Mouse (Mus musculus) T-helper 1 cell (primary cell): ENCODE data around the gene Hsd17b12.

Source experiments
- in situ Hi-C: fragments of 300-600 bp; cut with MboI, MseI; formaldehyde crosslinking; loops from one replicate; pipeline ENCODE4 v1.15.1; 2025; ENCODE audit warnings: high pct_unique_total_duplicates

Hsd17b12 gene

DNA sequence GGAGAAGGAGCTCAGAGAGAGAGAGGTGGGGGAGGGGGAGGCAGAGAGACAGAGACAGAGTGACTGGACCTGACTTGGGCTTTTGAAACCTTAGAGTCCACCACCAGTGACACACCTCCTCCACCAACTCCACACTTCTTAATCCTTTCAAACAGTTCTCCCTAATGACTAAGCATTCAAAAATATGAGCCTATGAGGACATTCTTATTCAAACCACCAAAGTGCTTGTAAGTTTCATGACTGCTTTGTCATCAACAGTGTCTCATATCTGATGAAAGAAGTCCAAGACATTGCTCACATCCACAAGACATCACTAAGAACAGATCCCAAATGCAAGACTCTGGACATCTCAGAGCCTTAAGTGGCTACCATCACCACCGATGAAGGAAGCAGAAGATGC lies 67.9 kb downstream of the Hsd17b12 start:
- in situ Hi-C loops = loop anchor here (5.0 kb wide), 1 partner anchor 97 kb away; no protein-coding TSS in a partner anchor

DNA sequence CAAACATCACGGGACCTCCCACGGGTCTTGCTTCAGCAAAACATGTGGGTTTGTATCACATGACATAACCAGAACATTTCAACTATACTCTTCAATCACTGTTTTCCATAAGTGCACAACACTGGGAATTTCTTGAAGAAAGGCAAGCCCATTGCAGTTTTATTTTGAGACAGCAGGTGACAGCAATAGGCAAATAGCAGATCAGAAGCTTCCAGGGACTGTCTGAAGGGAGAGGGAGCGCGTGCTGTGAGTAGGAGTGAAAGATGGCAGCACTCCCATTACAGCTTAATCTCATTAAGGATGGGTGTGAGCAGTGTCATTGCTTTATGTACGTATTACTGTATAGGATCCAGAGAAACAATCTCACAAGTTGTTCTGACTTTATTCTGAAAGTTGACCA lies 88.3 kb downstream of the Hsd17b12 start:
- in situ Hi-C loops = no loop called here

DNA sequence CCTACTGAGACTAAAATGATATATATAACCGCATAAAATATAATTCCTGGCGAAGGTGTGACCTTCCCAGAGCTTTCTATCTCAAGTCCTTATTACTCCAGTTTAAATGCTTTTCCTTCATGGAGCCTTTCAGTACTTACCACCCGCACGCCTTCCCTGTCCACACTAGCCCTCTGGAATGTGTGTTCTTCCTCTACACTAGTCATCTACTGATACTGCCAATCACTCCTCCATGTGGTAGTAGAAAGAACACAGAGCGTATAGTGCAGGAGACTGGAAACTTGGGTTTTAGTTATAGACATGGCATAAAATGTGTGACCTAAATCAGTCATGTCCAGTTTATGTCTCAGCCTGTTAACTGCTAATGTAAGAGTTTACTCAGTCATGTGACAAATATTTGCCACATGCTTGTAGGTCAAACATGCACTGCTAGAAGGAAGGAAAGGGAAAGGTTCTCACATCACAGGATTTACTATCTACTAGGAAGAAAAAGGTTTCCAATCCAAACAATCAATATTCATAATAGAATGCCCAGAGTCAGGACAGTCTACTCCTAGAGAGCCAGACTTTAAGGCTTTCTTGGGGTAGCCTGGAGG lies 91.1 kb downstream of the Hsd17b12 start:
- in situ Hi-C loops = no loop called here

DNA sequence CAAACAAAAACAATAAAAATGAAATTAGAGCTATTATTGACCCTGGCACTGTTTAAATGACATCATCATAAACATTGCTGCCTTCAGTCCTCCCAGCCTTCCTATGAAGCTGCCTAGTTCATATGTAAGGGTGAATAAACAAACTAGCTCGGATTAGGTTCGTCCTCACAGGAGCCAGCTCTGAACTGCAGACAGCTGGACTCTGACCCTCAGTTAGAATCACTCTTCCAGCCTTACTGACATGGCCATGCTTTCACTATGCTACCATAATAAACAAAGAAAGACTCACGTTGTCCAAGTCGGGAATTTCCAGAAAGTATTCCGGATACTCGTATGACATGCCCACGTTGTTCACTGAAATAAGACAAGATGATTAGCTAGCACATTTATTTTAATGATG lies 91.6 kb downstream of the Hsd17b12 start:
- in situ Hi-C loops = no loop called here

DNA sequence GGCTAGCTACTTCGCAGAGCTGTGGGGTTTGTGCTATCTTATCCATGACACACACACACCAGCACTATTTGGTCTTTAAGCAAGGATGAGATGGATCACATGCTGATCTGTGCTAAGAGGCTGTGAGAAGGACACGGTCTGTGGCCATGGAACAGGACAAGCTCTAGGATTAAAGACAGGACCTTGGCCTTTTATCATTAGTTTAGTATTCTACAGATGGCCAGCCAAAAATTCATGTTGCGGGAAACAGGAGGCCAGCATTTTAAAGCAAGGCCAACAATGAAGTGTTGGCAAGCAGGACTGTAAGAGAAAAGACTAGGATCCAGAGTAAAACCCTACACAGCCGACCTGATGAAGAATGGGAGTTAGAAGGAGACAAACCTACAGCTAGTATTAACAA lies 95.0 kb downstream of the Hsd17b12 start:
- in situ Hi-C loops = no loop called here

DNA sequence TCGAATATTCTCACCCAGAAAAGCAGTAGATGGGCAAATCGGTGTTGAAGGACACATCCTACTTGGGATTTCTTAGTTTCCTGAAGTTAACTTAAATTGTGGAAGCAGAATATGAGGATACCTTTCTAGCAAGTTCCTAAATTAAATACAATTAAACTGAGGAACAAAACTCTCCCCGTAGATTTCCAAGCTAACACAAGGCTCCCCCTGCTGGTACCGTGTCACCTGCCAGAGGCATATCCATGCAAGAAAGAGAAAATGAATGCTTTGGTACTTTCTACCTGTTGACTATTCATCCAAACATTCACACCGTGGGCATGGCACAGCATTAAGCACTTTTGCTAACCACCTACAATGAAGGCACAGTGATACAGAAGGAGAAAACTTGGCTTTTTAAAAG lies 98.3 kb downstream of the Hsd17b12 start:
- in situ Hi-C loops = no loop called here

DNA sequence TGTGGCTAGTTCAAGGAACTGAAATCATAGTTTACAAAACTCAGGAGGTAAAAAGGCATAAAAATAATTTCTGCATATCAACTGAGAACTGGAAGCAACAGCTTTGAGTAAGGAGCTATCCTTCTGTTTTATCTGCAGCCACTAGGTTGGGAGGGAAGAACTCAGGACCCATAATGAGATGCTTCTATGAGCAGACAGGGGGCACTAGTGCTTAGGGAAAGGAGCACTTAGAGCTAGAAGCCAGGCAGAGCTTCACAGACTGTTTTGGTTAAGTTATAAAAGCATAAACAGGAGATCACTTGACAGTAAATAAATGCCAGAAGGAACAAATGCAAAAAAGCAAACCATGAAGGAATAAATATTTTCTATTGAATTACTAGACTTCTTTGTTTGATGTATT lies 103.0 kb downstream of the Hsd17b12 start:
- in situ Hi-C loops = no loop called here

DNA sequence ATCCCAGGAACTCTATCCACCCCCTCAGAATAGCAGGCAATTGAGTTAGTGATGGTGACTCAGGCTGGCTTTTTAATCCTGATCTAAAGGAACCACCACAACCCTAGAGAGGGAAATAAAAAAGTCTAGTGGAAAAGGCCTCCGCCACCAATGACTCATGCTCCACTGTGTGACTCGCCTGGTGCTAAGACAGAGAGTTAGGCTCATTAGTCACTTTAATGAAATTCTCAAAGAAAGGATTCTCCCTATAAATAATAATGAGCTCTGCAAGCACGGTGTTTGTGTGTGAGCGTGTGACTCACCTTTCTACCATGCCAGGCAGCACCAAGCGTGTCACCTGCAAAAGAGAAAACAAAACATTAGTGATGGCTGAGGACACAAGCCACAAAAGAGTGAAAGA lies 105.8 kb downstream of the Hsd17b12 start:
- in situ Hi-C loops = no loop called here

DNA sequence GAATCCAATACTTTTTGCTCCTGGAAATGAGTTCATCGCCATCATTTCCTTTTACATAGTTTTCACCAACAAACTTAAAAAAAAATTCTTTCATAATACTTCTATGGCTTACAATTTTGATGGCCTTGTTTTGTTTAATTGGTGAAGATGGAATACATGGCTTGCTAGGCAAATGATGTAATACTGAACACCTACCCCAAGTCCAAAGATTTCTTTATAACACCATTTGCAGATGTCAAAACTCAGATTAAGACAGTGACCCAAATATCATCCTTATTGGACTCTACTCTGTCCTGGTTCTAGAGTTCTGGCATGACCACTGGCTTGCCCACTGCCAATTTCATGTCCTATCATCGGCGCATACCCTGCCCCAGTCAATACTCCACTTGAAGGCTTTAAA lies 106.9 kb downstream of the Hsd17b12 start:
- in situ Hi-C loops = no loop called here

DNA sequence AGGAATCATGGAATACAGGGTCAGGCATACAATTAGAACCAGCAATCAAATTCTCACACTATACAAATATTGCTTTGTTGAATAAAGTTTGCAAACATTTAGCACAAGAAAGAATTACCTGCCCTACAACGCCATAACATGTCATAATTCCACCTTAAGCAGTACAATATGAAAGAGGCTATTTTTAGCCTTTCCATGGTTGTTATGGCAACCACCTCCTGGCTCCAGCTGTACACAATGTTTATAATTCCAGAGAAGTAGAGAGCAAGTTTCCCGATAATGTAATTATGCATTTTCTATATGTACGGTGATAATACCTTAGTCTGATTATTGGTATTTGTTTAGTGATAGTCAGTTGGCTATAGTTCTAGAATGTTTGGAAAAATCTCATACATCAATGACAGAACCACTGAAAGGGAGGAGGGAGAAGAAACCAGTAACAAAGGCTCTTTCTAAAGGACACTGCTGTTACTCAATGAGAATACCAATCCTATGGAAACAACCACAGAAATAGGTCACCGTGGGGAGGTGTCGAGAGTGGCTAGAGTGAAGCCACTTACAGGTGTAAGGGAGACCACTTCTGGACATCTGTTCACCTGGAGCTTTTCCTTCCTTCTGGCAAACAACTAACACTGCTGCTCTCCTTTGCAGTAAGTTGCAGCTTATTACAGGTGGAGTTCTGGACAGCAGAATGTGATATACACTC lies 108.1 kb downstream of the Hsd17b12 start:
- in situ Hi-C loops = no loop called here

DNA sequence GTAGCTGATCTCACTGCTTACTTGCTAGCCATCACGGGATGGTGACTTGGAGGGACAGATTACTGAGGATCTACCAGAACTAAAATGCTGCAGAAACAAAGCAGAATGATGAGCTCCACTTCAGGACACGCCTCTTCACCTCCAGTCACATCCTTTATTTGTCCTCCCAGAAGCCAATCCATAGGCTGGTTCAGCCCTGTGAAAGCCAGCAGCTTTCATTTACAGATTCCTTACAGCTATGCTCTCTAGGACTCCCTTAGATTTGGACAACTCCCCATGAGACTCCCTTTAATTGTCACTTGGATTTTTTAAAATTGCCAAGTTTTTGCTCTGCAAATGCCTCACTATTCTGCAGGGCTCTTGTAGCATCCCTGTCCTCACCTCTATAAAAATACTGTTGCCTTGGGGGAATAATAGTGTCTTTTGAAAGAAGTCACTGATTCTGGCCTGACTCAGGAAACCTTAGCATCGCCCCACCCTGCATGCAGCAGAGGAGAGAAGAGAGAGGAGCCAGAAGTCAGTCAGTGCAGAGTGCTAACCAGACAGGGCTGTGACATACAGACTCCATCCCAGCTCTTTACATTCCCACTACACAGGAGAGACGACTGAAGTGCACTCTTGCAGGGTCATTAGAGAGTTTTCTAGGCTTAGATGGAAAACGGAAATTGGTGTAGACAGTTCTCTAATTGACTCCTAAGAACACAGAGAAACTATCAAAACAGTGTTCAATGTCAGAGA lies 108.9 kb downstream of the Hsd17b12 start:
- in situ Hi-C loops = no loop called here

DNA sequence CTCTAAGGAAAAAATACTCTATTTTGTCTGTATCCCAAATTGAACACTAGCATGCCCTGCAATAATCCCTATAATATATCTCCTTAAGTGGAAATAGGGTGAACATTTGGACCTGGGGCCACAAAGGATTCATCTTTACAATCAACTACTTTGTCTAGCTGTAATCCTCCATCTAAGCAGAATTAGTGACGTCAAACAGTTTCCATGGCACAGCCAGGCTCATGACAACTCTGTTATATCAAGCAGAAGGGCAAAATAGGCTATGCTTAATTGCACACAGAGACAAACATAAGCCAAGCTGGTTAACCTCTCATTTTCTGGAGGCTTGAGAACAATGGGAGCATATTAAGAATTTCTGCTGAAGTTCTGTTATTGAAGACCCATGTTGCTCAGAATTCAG lies 109.5 kb downstream of the Hsd17b12 start:
- in situ Hi-C loops = no loop called here

DNA sequence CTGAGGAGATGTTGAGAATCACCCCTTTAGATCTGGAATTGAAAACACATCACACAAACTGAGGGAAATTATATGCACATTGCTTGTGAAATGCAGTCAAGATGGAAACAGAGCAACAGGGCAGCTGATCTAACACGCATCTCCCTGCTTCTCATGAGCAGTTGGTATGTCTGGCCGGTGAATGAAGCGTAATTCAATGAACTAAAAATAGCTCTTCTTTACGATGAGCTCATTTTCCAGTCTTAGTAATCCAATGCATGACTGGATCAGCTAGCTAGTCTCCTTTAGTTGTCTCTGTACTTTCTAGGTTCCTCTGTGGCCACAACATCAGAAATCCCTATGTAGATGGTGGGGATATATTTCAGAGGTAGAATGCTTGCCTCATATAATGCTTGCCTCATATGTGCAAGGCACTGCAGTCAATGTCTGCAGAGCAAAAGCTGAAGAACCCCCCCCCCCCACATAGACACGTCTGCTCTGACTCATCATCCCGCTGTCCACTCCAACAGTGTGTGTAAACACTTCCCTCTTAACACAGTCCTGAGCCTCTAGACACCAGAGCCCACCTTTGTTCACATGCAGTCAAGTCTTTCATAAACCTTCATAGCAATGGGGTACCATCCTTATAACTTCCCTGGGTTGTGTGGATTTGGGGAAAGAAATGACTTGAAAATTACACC lies 112.2 kb downstream of the Hsd17b12 start:
- in situ Hi-C loops = no loop called here

DNA sequence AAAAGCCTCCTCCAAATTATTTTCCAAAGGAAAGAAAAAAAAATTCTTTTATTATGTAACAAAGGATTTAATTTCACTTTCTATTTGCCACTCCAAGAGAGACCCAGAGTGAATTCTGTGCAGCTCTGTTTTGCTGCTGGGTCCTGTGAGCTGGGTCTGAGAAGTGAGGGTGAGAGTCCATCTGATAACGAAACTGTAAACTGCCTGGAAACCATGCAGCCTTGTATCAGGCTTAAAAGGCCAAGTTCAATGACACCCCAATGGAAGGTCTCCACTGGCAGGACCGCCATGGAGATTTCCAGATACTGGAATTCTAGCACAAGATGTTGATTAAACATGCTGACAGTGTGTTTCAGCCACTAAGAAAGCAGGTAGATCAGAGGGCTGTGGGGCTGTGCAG lies 113.6 kb downstream of the Hsd17b12 start:
- in situ Hi-C loops = no loop called here

DNA sequence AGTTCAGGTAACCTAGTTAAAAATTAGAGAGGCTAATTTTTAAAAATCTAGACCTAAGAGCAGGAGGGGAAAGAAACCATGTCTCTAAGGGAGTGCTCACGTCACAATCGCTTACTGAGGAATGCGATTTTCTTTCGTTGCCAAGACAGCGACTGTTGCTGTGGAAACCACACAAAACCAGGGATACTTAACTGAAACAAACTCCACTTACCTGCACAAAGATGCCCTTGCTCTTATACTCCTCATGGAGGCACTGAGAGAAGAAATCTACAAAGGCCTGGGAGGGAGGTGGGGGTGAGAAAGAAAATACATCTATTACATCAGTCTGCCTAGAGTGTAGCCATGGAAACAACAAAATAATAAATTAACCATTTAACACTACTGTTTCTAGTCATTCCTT lies 114.1 kb downstream of the Hsd17b12 start:
- in situ Hi-C loops = no loop called here

DNA sequence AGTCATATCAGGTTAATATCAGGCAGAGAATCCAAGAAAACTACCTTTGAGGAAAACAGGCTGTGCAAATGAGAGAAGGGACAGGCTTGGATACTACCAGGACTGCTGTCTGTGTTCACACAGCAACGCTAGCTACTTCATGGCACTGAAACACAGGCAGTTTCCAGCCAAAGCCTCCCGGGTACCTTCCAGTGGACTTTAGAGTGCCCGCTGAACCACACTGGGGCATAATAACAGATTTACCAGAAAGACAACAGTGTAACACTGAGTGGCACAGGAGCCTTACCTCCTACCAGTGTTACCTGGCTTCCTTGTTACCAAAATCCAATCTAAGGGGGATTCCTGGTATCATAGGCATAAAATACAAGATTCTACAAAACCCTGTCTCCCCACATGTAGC lies 115.3 kb downstream of the Hsd17b12 start:
- in situ Hi-C loops = no loop called here

DNA sequence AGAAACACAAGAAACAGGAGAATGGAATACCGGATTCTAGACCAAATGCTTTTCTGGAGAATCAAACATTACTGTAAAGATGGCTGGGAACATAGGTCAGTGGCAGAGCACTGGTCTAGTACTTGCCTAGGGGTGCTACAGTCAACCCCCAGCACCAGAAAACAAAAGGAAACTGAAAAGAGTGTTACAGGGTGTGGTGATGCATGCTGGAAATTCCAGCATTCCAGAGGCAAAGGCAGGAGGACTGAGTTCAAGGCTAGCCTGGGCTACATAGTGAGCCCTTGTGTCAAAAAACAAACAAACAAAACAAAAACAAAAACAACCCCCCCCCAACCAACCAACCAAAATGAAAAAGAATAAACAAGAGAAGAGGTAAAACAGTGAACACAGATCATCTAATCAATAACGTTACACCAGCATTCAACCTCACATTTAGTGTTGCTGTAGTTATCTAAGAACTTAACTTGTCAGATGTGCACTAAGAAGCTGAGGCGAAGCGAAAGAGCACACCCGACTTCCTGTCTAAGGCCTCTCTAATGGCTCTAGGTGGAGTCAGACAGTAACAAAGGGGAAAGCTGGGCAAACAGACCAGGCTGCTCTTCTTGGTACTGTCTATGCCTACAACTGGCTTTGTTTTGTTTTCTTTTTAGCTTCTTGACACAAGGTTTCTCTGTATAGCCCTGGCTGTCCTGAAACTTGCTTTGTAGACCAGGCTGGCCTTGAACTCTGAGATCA lies 117.2 kb downstream of the Hsd17b12 start:
- in situ Hi-C loops = no loop called here

DNA sequence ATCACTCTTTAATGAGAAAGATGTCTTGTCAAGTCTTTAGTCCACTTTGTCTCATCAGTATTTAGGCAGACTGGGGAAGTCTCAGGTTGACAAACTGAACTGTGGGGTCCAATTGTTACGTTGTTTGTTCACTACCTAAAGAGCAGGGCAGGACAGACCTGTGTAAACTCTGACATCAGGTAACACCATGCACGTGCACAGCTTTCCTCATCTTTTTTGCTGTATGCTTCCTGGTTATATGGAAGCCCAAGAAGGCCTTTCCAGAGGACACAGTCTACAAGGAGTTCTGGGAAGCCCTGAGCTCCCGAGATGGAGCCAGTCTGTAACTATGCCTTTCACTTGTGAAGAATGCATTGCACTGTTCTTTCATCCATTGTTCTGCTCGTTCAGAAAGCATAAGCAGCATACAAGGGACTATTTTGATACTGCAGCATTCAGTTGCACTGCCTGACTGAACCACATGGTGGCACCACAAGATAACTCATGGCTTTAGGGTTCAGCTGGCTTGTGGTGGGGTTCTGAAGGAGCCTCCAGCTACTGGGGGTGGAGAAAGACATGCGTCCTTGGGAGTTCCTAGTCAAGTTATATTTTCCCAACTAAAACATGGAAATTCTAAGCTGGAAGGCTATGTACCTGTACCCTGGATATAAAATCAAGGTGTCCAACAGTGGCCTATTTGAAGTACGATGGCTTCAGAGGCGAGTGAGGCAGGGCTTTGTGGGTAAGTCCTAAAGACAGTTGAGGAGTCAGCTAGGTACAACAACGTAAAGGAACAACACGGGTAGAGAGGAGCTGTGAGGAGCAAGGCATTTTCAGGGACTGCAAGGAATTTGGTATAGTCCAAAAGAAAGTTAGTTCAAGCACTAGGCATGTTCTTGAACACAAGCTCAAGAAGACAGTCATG lies 122.1 kb downstream of the Hsd17b12 start:
- in situ Hi-C loops = loop anchor here (5.0 kb wide), 1 partner anchor 207 kb away; no protein-coding TSS in a partner anchor

DNA sequence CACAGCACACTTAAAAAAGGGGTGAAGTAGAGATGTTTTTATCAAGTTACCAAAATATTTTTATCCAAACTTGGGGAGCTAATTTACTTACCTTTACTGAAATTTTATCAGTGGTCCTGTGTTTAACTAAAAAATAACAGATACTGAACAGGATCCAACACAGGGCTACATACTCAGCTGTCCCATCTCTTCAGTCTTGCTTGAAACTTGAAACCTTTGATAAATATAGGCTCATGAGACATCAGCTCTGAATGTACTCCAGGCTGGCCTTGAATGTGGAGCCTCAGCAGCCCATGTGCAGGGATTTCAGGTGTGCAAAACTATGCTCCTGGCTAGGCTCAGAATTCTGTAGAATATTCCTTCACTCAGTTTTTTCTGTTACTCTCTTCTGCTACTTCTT lies 127.2 kb downstream of the Hsd17b12 start:
- in situ Hi-C loops = no loop called here

DNA sequence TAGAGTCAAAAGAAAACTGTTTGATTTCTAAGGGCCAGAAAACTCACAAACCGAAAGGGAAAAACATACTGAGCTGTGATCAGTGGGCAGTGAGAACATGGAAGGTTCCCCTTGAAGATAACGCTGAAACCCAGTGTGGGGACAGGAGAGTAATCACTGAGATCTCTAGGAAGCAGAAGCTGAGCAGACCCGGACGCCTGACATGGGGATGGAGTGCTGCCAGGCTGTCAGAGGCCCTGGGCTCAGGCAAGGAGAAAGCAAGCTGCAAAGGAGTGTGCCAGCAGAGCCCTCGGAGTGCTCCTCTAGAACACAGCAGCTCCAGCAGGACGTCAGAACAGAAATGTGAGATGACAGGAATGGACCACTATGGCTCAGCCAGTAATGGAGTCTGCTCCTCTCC lies 133.1 kb downstream of the Hsd17b12 start:
- in situ Hi-C loops = no loop called here
